Mouse (Mus musculus): ENCODE data around the gene Hoxd1.

DNA sequence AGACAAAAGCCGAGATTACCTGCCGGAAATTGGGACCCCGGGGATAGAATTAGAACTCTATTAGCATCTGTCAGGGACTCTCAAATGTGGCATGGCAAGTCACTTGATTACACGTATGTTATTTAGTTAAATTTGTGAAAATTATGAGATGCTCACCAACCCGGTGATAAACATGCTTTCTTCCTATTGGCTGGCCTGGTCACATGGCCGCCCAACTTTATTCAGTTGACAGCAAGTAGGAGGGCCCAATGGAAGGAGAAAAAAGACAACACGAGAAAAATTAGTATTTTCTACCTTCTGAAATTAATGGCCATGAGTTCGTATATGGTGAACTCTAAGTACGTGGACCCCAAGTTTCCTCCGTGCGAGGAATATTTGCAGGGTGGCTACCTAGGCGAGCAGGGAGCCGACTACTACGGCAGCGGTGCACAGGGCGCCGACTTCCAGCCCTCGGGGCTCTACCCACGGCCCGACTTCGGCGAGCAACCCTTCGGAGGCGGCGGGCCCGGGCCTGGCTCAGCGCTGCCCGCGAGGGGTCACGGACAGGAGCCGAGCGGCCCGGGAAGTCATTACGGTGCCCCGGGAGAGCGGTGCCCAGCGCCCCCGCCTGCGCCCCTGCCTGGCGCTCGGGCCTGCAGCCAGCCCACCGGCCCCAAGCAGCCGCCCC is 35.7 kb upstream of the Hoxd1 start:
- TF ChIP-seq POLR2A (IDR thresholded peaks at IDR 0.05; ENCODE audit: low read depth, low read length) = no peak
- TF ChIP-seq CTCF (IDR thresholded peaks at IDR 0.05; ENCODE audit: extremely low read depth, insufficient read depth, insufficient read length, insufficient replicate concordance) = no peak
